Mouse (Mus musculus) right cerebral cortex, postnatal 25 days (tissue): Measurements from ENCODE around the gene Fam111a.

ENCODE experiments used
- DNase-seq: peaks from one replicate; pipeline ENCODE4 v3.0.0; 2022

Fam111a gene

GRCm38 (mm10) chr19:12634963-12635362 lies 89.4 kb downstream of the Fam111a start:
- no peak for DNase-seq

DNA sequence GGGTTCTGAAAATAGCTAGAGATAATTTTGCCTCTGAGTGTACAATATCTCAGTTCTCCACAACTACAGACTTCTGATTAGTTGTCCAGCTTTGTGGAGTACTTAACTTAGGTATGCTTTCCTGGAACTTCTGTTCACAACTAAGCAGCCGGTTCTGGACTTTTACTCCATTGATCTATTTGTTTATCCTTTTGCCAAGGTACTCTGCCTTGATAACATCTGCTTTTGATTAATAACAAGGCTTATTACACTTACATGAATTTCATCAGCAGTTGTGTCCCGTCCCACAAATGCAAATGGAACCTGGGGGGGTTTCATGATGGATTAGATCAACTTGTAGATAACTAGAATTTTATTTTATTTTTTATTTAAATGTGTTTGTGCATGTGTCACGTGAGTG lies 91.3 kb downstream of the Fam111a start:
- DNase-seq = no peak

DNA sequence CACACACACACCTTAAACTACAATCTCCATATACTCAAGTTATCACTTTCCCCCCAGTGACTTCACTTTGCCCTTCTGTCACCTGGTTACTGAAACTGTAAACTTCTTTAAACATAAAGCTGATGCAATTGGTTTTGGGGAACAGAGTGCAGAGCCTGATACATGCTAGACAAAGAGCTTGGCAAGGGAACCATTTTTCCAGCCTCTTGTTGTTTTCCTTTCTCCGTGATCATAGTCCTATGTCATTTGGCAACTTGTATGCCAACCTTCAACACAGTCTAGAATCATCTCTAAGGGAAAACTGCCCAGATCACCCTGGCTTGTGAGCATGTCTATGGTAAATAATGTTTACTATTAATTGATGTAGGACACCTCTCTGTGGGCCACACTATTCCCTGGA lies 92.5 kb downstream of the Fam111a start:
- DNase-seq = no peak
